ENCODE assay signal across 8 mouse cellular contexts in genomic region chr7:118314228-118314658, GRCm38 (mm10).
A peak's percentile ranks its signal among the peaks of the same experiment; 100 is the strongest.
DNase-seq lines count a peak whose midpoint lies in the region; TF ChIP-seq lines count a peak whose summit lies in the region.
"Had no signal": no experiment of that assay in that cellular context is flagged by ENCODE, and none has a peak within 500 bp of the region (broad histone marks: within the 10 kb centered on the region; RNA-seq: fewer than 3 reads in every experiment).

No protein-coding gene starts in this region.

- H3K4me1 ChIP-seq in lung, adult 2 months (ENCODE audit: control insufficient read depth, insufficient read depth, low read length), result no peaks in the 10 kb centered on the region

- TF ChIP-seq POLR2A in lung, adult 2 months (IDR thresholded peaks at IDR 0.05; ENCODE audit: borderline replicate concordance, extremely low read depth, low read depth, low read length), result no peak

- no peak overlapping the region for H3K4me3 ChIP-seq in left cerebral cortex, adult 2 months
- no peak overlapping the region for H3K4me3 ChIP-seq in lung, adult 2 months (replicated peaks; ENCODE audit: extremely low read depth, low read depth, low read length)
- H3K4me3 ChIP-seq: liver, embryonic 13.5 days had no signal

- no peak for TF ChIP-seq CTCF in left cerebral cortex, adult 2 months (IDR thresholded peaks at IDR 0.05)
- TF ChIP-seq CTCF in lung, adult 2 months (IDR thresholded peaks at IDR 0.05; ENCODE audit: insufficient read depth, low read length), result no peak

- 80% methylated on average over 8 of the region's 8 CpGs for WGBS in lung, adult 2 months

- H3K27ac ChIP-seq in left cerebral cortex, adult 2 months, result peak overlapping the region; percentile 40; the same call in 1 of the 2 replicates
- H3K27ac ChIP-seq: liver, embryonic 13.5 days had no signal

- intact Hi-C loops in left cerebral cortex, adult 2 months (cut with DNase I), result loop anchor here (2.0 kb wide), 1 partner anchor 51 kb away; no protein-coding TSS in a partner anchor

- DNase-seq in left cerebral cortex, adult 18-20 months (ENCODE audit: low spot score in 2 of 2), result peak; percentile 19 to 36
- no peak for DNase-seq in left cerebral cortex, adult 11 months (ENCODE audit: low spot score)
- DNase-seq in cerebellum, postnatal 10 days, result peak; percentile 58 to 64
- peak in 1 of 2 experiments; percentile 37 for DNase-seq in left cerebral cortex, adult 2 months (ENCODE audit: extremely low spot score in 1 of 2, low spot score in 2 of 2)
- no peak for DNase-seq in lung, adult 2 months
- DNase-seq in embryo, embryonic 10.5 days (ENCODE audit: low spot score), result no peak
- DNase-seq in spleen, postnatal 10 days (ENCODE audit: low spot score in 2 of 2), result no peak
- DNase-seq: liver, embryonic 13.5 days had no signal

Comparison
In these comparisons a context has a peak if more than half of its experiments do, and no peak if none do; other contexts are left out.
1. DNase-seq: peak in left cerebral cortex, adult 18-20 months (2 of 2) and cerebellum, postnatal 10 days (2 of 2); none in left cerebral cortex, adult 11 months (single experiment), lung, adult 2 months (single experiment), embryo, embryonic 10.5 days (single experiment) and spleen, postnatal 10 days (0 of 2).